Mouse (Mus musculus) kidney, adult 9 months (tissue): ENCODE results near the gene Vps8.

Experiments
- DNase-seq: peaks from one replicate; pipeline ENCODE4 v3.0.0; 2022

Vps8 gene

DNA sequence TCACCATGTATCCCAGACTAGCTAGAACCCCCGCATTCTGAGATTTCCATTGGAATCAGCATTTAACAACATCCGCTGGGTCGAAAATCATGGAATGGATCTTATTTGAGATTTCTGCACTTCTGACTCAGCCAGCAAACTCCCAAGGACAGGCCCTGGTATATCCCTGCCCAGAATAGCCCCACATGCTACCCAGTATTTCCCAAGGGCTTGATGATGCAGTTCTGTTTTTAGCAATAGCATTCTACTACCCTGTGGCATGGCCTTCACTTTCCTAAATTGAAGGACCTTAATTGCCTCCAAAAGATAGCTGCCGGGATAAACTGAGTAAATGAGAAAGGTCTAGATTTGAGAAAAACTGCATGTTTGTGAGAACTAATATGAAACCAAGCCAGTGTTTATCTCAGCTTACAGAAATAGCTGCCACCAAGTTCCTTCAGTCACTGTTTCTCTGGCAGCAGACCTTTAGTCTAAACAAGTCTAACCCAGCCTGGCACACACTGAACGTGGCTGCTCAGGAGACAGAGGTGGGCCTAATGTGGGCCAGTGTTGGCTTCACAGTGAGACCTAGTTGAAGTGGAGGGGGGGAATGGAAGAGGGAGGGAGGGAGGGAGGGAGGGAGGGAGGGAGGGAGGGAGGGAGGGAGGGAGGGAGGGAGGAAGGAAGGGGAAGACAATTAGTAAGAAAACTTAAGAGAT lies 213.4 kb downstream of the Vps8 start:
- DNase-seq, result no peak

DNA sequence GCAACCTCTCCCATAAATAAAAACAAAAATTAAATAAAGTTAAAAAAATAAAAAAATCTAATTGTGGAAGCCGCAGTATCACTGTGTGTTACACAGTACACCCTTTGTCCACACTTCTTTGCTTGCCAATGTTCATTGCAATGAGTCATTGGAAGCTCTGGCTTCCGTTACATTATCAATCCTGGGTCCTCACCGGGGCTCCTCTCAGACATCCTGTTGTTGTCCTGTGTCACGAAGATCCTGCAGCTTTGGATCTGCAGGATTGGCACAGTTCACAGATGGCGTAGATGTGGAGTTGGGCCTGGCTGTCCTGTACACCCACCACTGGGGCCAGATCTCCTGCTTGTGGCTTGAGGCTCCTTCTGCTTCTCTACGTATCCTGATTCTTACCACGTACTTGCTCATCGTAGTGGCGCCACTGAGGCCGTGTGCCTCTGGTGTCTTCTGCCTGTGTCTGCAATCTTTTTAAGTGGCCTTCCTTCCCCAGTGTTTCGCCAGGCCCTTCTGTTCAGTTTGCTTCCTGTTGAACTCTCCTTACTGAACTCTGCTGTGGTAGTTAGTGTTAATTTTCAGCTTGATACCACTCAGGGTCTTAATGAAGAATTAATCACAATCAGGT lies 214.4 kb downstream of the Vps8 start:
- DNase-seq, result no peak

DNA sequence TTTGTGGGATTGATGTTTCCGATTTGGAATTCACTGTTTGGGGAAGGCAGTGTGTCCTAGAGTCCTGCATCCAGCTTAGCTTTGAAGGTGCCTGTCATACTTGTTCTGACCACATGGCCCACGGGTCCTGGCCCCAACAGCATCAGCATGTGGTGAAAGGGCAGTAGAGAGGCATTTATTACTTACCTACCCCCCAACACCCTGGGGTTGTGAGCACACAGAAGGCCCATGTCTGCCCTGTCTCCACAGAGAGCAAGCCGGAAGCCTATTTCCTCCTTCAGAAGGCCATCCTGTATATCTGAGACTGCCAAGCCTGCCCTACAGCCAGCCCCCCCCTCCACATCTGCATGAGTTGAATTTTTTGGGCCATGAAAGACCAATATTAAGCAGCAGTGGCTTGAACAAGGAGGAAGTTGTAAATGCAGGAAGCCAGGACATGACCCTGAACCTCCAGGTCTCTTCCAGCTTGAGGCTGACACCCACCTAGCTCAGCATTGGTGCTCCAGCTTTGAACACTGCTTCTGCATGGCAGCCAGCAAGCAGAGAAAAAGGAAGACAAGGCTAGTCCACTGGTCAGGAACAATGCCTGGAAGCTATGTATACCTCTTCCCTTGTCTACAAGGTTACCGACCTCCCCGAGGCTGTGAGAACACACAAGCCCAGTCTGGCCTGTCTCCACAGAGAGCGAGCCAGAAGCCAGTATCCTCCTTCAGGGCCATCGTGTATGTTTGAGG lies 218.0 kb downstream of the Vps8 start:
- DNase-seq, result peak; percentile 38

DNA sequence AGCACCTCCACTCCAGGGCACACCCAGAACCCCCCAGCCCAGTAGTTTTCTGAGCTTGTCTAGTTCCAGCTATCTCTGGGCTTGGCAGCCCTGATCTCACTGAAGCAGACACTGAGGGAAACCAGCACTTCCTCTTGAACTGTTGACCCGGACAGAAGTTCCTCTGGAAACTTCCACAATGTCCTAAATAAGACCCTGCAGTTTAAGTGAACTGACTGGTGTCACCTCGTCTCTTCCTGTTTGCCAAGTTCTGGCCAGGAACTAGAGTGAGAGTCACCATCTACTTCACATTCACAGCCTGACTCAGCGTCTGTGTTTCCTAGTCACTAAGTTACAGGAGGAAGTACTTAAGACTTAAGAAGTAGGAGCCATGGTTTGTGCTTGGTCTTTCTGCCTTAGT lies 219.0 kb downstream of the Vps8 start:
- DNase-seq, result peak; percentile 67

- peak; percentile 70 for DNase-seq
These were observed 220.0 kb downstream of the Vps8 start for GRCm38 (mm10) chr16:21642906-21643305.

DNA sequence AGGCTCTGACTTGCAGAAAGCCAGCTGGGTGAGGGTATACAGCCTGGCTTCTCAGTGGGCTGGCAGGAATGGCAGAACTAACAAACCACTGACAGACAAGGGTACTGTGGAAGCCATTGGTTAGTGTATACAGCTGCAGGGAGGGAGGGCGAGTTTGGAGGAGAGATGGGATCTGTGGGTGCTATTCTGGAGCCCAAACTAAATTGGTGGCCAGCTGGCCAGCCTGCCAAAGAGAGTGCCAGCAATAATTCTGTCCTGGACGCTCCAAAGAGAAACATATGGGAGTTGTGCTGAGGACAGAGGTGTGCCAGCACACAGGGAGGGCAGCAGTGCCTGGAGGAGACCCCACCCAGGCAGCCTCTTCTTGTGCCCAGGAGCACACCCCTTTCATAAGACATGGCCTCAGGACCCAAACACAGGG lies 220.7 kb downstream of the Vps8 start:
- peak; percentile 17 for DNase-seq

GRCm38 (mm10) chr16:21644066-21644561 lies 221.2 kb downstream of the Vps8 start:
- DNase-seq, result peak; percentile 88

DNA sequence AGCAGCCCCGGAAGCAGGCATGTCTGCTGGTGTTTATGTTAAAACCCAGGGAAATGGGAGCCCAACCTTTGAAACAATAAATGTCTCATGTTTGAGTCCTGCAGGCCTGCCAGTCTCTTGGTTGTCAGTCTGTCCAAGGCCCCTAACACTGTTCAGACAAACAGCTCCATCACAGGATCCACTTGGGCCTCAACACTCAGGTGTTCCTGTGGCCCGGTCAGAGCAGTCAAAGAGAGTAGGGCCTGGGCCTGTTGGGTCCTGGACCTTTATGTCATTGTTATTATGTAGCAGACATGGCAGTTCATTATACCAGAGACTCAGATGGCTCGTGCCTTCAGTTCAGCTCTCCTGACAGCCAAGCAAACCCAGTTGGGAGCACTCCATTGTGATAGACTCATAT lies 221.7 kb downstream of the Vps8 start:
- DNase-seq, result no peak

- DNase-seq, result no peak
These were observed 223.0 kb downstream of the Vps8 start for GRCm38 (mm10) chr16:21645915-21646314.

- DNase-seq, result no peak
These were observed 223.6 kb downstream of the Vps8 start for GRCm38 (mm10) chr16:21646496-21646895.

- no peak for DNase-seq
These were observed 225.9 kb downstream of the Vps8 start for GRCm38 (mm10) chr16:21648800-21649199.

- no peak for DNase-seq
These were observed 227.4 kb downstream of the Vps8 start for GRCm38 (mm10) chr16:21650289-21650688.

- DNase-seq, result no peak
These were observed 228.2 kb downstream of the Vps8 start for GRCm38 (mm10) chr16:21651161-21651560.

DNA sequence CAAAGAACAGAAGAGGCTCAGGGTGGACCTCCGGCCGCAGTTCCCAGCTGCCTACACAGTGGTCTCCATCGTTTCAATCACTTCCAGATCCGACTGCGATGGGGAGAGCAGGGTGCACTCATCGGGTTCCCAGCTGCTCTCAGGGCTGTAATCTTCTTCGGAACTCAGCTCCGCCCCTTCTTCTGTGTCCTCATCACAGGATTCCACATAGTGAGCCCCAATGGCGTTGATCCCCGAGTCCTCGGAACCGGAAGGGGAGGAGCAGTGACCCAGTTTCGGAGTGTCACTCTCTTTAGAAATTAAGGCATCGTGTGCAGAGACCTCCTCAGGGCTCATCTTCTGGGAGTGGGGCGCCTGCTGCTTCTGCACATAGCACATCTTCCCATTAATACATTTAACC lies 230.2 kb downstream of the Vps8 start:
- DNase-seq, result no peak

GRCm38 (mm10) chr16:21654384-21654783 lies 231.5 kb downstream of the Vps8 start:
- DNase-seq, result no peak

DNA sequence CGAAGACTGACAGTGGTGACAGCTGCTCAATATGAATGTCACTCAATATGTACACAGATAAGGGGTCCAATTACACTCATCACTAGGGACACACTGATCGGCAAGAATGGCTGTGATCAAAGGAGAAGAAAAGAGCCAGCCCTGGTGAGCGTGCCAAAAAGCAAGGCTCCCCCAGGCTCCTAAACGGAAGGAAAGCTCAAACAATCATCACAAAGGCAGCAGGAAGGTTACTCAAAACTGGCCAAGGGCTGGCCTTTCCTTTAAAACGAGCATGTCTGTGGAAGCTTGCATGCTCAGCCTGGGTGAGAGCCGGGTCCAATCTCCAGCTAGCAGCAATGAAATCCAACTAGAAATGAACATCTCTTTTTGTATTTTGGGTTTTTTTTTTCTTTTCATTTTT lies 232.4 kb downstream of the Vps8 start:
- DNase-seq, result peak; percentile 54

DNA sequence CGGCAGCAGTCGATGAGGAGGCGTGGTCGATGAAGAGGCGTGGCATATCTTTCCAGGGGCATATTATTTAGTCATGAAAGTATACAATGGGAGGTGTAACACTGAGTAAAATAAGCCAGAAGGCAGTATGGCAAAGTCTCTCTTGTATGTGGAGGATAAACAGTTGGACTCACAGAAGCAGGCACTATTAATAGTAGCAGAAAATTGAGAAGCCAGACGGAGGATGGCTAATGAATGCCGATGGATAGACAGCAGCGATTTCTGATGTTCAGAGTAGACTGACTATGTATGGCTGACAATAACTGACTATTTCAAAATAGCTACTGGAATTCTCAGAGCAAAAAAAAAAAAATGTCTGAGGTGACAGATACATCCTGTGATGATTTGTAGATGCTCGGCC lies 233.0 kb downstream of the Vps8 start:
- DNase-seq, result no peak

GRCm38 (mm10) chr16:21664633-21665363 lies 241.9 kb downstream of the Vps8 start:
- no peak for DNase-seq

- no peak for DNase-seq
These were observed 242.6 kb downstream of the Vps8 start for GRCm38 (mm10) chr16:21665423-21665986.

GRCm38 (mm10) chr16:21671878-21672277 lies 249.0 kb downstream of the Vps8 start:
- no peak for DNase-seq

DNA sequence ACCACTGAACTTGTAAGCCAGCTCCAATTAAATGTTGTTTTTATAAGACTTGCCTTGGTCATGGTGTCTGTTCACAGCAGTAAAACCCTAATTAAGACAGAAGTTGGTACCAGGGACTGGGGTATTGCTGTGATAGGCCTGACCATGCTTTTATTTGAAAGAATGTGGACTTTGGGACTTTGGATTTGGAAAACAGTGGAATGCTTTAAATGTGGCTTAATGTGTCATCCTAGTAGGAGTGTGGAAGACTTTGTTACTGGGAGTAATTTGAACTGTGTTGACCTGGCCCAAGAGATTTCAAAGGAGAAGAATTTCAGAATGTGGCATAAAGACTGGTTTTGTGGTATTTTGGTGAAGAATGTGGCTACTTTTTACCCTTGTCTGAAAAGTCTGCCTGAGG lies 250.1 kb downstream of the Vps8 start:
- peak; percentile 78 for DNase-seq

- peak; percentile 25 for DNase-seq
These were observed 250.7 kb downstream of the Vps8 start for GRCm38 (mm10) chr16:21673651-21674050.

- DNase-seq, result no peak
These were observed 253.9 kb downstream of the Vps8 start for GRCm38 (mm10) chr16:21676791-21677190.
